Mouse (Mus musculus): ENCODE data around the gene Trpm2.
"Not testable (repeated sequence)": the region's sequence is repeated elsewhere in the genome, so short reads cannot be mapped to it uniquely, and the experiment has no call there.

Gene Trpm2

DNA sequence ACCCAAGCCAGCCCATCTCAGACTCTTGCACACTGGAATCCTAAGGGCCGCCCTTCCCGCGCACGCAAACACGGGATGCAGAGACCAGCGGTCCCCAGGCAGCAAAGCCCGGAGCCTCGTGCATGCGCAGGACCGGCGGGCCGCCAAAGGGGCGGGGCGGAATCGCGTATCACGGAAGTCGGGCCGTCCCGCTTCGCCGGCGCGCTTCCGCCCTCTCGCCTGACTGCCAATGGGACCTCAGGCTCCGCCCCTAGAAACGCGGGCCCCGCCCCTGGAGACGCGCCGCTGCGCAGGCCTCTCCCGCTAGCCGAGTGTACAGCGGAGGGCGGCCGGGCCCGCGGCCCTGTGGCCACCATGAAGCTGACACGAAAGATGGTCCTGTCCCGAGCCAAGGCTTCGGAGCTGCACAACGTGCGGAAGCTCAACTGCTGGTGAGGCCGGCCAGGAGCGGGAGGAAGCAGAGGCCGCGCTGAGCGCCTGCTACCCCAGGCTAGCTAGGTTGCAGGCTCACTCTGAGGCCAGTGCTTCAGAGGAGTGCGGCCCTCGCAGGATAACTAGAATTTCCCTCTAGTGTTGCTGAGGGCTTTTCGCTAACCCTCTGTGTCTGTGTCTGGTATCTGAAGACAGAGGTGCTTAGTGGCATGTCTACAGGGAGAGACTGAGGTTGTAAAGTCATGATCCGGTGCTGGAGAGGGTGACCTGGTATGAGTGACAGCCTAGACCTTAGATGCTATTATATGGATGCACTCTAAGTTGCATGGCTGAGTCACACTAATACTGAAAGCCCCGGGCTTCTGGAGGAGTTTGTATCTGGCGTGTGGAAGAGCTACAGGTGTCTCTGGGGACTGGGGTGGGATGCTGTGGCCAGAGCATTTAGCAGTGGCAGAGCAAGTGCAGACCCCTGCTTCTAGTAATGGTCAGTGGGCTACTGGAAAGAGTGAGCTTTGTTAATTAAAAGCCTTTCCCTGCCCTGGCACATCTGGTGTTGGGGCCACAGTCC is 8.3 kb upstream of the Trpm2 start, which contains the start of gene 1810043G02Rik:
TSS of gene 1810043G02Rik (plus strand) at position 174 of the 1,000 bp plus-strand sequence.
- DNase-seq (ENCODE audit: low spot score): peak; percentile 93

DNA sequence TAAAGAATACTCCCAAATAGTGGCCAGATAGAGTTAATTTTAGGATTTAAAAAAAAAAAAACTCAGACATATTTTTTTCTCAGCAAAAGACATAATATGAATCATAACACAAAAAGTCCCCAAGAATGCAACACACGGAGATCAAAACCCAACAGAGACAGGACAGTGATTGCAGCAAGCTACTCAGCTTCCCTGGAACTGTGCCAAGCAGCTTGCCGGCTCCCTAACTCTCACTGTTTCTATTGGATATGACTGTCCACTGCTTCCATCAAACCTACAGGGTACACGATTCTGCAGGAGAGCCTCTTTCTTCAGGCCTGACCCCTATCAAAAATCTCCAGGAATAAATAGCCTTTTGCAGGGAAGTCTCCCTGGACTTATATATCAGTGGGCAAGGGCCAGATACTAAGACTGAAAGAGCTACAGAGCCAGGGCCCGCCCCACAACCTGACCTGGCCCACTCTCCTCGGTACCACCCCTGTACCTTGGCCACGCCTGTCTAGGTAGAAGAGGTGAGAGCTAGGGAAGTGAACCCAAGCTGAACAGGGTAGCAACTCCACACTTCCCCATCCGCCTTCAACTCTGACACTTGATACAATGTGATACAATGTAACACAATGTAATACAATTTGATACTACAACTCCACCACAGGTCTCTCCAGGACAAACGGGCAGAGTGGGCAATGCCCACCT is 6.2 kb upstream of the Trpm2 start:
- DNase-seq (ENCODE audit: low spot score): peak; percentile 38

DNA sequence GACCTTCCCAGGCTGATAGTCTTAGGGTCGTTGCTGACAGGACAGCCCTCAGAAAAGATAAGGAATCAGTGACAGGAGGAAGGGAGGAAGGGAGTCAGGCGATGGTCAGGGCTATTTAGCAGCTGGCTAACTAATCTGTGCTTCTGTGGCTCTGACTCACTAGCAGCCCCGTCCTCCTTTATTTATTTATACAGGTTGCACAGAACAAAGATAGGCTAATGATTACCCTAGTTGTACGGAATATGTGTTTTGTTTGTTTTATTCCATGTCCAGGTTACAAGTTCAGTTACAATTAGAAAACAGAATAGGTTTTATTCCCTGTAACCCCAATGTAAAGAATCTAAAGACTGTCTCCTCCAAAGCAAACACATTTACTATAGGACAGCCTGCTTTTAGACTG is 5.3 kb upstream of the Trpm2 start:
- DNase-seq (ENCODE audit: low spot score): no peak

DNA sequence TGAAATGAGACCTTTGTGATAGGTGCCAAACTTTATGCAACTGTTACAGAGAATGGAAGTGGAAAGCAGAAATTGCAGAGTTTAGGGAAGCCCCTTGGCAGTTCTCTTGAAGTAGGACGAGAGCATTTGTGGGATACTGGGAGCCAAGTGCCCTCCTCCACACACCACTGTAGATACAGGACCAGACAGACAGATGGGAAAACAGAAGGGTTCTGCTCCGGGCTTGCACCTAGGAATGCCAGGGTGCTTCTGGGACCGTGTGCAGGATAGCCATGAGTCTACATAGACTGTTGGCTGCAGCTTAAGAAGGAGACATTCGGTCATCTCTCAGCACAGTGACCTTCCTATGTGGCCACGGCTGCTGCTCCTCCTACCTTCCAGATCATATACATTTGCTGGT is 4.4 kb upstream of the Trpm2 start:
- DNase-seq (ENCODE audit: low spot score): no peak

DNA sequence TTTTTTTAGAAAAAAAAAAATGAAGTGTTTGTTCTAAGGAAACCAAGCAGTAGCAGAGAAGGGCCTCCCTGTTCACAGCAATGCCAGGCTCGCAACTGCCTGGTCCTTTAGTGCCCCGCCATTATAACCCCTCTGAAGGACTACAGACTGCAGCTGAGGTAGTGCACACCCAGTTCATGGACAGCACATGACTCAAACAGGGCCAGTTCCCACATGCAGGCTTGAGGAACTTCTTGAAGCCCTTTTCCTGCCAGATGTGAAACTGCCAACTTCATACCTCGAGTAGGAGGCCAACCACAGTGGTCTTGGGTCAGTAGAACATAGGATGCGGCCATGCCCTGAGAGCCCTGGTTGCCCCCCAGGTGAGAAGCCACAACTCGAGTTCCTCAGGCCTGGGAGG is 4.0 kb upstream of the Trpm2 start:
- no peak for DNase-seq (ENCODE audit: low spot score)

DNA sequence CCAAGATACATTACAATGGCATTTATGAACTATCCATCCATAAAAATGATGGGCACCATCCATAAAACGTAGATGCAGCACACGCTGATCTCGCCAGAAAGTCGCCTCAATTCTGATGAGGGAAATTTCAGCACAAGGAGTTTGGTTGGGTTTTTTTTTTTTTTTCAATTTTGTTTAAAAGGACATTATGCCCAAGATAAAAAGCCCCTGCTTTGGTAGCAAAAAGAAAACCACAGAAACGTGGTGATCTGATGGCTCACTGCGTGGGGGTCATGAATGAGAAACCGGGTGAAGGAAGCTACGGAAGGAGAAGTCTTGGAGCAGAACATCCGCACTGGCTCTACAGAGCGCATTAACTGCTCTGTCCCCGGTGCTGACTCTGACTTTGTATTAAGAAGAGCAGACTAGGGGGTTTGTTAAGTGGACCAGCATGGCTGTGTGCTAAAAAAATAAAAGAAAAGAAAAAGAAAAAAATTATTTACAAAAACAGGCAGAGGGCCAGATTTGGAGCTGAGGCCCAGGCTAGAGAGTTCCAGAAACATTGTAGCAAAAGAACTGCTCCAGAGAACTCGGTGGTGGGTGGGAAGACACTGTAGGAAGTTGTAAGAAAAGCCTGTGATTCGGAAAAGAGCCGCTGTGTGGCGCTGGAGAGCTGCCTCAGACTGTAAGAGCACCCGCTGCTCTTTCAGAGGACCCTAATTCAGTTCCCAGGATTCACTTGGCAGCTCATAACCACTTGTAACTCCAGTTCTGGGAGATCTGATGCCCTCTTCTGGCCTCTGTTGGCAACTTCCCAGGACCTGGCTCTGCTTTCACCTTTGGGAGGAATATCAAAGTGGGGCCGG is 1.6 kb upstream of the Trpm2 start:
- no peak for DNase-seq (ENCODE audit: low spot score)

DNA sequence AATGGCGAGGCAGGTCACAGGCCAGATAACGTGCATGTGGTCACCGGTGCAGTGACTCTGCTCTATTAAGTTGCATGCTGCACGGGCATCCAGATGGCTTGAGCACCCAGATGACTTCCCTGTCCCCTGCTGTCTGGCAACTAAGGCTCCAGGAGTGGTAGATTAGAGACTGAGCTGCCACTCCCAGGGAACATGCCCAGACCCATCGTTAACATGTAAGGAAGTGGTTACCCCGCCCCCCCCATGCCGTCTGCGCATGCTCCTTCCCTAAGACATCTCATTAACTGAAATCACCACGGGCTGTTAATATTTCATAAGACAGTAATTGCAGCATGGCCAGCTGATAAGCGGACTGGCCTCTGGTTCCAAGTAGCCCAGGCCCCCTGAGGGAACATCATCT is 828 bp upstream of the Trpm2 start:
- no peak for DNase-seq (ENCODE audit: low spot score)

DNA sequence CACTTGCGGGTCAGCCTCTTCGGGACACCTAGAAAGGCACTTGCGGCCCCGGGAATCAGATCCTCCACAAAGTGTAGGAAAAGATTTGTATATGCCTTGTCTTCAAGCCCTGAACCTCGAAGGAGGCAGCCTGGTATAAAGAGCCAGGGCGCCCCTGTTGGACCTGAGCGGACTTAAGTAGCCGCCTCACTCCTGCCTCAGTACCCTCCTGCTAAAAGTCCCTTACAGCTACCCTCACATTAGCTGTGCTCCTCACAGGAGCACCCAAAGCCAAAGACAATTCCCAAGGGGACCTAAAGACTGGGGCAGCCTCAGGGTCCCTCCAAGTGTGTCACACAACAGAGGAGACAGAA is 414 bp downstream of the Trpm2 start:
- no peak for DNase-seq (ENCODE audit: low spot score)

DNA sequence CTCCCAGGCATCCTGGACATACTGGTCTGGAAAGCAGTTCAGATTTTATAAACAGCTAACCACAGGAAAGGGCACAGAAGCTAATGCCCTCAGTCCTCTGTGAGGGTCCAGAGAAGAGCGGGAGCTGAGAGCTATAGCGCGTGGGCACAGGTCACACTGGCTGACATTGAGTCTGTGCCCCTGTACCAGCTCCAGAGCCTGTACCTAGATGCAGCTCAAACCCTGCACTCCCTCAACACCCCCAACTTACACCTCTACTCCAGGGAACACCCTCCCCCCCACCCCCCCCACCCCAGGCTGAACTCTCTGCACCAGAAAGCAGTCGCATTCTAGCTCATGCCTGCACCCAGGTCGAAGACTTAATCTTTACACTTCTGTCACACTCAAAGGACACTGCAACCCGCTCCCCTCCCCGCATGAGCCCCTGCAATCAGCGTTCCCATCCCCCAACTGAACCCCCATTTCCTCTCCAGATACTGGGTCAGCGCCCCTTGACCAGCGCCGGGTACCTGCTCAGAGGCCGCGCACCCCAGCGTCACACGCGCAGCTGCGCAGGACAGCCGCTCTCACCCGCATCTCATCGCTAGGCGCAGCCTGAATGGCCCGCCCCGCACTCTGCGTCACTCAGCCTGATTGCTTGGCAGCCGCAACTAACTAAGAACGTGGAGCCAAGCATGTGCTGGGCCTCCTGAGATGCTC is 940 bp downstream of the Trpm2 start:
- no peak for DNase-seq (ENCODE audit: low spot score)

DNA sequence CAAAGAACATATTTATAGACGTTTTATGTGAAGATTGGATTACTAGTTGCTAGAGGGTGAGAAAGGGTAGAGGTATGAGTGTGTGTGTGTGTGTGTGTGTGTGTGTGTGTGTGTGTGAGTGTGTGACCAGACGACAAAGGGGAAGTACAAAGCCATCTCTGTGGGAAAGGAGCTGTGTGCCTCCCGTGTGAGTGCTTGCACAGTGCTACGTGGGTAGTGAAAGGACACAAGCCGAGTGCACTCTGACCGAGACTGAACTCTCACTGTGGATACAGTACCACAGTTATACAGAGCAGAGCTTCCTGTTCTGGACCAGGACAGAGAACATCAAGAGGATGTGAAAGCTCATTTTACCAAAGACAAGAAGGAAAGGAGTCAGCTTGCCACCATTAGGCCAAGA is 6.4 kb downstream of the Trpm2 start:
- no peak for DNase-seq (ENCODE audit: low spot score)

DNA sequence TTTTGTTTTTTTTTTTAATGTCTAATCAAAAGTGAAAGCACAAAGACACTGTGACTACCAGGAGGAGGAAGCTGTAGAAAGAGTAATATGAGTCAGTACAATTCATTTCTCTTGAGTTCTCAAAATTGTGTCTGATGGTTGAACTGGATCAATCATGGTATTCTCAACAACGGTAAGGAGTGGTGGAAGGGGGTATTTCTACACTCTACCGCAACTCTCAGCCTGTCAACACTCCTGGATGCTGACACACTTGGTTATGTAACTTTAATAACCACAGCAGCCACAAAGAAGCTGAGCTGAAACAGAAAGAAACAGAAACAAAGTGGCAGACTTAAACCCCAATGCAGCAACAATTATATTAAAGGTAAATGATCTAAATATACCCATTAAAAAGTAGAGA is 7.6 kb downstream of the Trpm2 start:
- no peak for DNase-seq (ENCODE audit: low spot score)

DNA sequence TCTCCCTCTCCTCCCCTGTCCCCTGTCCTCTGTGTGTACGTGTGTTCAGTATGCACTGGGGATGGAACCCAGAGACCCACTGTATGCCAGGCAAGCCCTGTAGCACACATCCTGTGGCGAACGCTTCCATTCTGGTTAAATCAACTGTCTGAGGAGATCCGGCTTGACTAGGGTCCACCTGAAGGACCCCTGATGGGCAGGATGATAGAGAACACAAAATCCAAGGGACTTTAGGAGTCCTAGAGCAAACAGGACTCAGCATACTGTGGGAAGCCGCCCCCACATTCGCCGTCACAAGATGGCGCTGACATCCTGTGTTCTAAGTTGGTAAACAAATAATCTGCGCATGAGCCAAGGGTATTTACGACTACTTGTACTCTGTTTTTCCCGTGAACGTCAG is 19.9 kb downstream of the Trpm2 start:
- not testable (repeated sequence) for DNase-seq (ENCODE audit: low spot score)

DNA sequence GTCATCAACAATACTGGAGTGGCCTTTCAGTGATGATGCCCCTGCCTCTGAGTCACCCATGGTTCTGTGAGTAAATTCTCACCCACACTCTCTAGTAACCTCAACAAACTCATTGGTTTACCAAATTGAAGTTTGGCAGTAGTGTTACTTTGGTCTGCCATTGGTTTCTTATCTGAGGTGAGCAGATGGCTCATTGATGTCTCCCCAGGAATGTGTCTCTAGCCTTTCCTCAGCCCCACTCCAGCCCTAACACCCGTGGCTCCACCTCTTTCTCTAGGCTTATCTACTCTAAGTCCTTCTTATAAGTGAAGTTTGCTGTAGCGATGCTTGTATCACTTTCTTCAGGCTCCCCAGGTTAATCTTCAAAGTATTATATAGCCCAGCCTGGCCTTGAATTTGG is 30.7 kb downstream of the Trpm2 start:
- no peak for DNase-seq (ENCODE audit: low spot score)

DNA sequence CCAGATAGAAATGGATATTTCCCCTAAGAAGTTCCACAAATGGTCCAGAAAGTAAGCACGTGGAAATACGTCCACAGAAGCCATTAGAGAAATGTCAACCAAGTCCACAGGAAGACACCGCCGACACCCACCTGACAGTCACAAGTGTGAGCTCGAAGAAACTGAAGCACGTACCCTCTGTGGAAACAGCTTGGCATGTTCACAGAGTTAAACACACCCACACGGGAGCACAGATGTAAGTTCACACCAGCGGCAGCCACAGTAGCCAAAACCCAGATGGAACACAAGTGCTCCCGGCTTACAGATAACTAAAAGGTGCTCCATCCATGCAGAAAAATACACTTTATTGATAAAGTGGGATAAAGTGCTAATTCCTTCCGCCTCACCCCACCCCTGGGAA is 43.0 kb downstream of the Trpm2 start:
- no peak for DNase-seq (ENCODE audit: low spot score)

DNA sequence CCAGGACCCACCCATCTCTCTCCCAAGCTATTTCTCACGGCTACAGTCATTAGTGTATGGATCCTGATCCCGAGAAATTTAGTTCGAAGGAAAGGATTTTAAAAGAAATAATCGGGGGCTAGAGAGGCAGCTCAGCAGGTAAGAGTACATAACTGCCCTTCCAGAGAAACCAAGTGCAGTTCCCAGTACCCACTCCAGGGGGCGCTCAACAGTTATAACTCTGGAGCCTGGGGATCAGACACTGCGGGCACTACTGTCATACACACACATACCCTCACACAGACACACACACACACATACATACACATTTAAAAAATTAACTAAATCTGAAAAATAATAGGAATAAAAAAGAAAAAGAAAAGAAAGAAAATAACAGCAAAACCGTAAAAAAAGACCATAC is 44.2 kb downstream of the Trpm2 start:
- peak; percentile 40 for DNase-seq (ENCODE audit: low spot score)

DNA sequence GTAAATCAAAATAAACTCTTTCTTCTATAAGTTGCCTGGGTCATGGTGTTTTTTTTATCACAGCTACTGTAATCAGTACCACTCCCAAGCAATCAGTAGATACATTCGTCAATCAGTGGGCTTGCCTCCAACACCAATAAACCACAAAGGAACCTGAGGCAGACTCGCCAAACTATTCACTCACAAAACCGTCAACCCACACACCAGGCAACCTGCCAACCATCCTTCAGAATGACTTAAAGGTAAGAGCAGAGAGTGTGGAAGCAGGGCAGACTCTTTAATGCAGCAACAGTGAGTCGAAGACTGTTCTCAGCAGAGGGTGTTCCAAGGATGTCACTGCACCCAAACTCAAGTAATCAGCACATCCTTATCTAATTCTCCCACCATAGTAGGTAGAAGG is 47.7 kb downstream of the Trpm2 start:
- no peak for DNase-seq (ENCODE audit: low spot score)

DNA sequence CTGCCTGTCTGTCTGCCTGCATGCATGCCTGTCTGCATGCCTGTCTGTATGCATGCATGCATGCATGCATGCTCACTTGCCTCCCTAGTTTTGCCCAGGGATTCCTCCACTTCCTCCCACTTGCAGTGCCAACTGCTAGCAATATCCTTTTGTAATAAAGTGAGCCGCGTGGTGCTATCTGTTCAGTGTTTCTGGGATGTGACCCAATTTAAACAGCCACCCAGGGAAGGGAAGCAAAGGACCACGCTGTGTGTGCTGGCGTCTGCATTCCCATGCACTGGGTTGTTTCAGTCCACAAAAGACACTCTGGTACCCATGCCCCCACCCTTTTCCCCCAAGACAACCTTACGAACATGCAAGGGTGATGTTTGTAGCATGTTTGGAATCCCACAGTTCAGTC is 49.4 kb downstream of the Trpm2 start:
- DNase-seq (ENCODE audit: low spot score): no peak

DNA sequence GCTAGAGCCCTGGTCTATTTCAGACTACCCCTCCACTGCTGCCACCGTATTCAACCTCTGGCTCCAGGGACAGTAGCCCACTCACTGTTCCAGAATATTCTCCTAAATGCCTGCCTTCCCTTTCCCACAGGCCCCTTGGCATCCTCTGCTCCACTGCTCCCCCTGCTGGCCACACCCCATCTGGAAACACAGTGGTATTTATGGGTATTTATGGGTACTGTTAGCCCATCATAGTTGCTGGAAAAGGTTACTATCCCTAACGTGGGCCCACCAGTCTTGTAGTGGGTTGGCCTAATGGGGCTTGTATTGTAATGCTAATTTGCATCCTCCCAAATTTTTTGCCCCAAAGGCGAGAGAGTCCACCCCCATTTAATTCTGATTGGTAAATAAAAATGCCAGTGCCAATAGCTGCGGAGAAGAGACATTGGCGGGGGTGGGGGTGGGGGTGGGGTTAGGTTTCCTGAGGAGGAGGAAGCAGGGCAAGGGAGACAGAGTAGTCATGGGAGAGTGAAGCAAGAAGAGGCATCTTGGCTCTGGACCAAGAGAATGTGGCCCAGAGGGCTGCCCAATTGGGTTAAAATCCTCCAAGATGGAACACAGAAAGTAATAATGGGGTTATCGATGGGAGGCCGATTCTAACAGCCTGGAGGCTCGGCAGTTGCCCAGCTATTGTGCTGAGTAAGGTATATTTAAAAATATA is 53.6 kb downstream of the Trpm2 start:
- DNase-seq (ENCODE audit: low spot score): peak; percentile 71

DNA sequence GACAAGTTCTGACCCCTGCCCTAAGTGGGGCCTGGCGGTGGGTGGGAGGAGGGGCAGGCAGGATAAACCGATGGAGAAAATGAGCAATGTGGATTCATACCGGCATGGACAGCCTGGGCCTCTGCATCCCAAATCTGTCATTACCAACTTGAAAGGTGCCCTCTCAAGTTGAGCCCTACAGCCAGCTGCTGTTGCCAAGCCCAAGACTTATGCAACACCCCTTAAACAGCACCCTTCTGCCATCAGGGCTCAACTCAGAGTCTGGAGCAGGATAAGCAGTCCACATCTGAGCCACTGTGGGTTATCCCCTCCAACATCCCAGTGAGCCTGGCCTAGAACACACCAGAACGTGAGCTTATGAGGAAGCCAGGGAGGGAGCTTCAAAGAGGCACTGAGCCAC is 57.1 kb downstream of the Trpm2 start:
- peak; percentile 8 for DNase-seq (ENCODE audit: low spot score)

DNA sequence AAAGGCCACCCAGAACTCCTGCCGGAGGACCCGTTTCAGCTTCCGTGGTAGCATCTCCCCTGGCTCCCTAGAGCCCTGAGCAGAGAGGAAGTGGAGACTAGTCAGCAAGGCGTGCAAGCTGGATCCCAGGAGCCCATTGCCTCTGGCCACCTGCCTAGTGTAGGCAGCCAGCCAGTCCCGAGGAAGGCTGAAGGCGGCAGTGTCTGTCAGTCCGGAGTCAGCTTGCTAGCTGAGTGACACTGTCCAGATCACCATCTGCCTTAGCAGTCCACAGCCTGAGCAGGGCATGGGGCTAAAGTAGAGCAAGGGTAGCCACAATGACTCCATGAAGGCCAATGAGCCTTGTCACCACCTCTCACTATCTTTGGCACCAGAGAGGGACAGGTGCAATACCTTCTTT is 57.8 kb downstream of the Trpm2 start:
- DNase-seq (ENCODE audit: low spot score): peak; percentile 59

Data from adipocyte (in vitro differentiated cells).